Mouse (Mus musculus) cerebellum, adult 2 months (tissue): ENCODE measurements around the gene Il11ra2. TPM values are rescaled to one million over a fixed set of nuclear protein-coding genes. Genes with fewer than 3 reads are reported as not detected.
"Not testable (repeated sequence)": the region's sequence is repeated elsewhere in the genome, so short reads cannot be mapped to it uniquely, and the experiment has no call there.

Experiments
- DNase-seq, 2 experiments: peaks; one replicate each; pipeline ENCODE4 v3.0.0; 2021
- H3K27ac ChIP-seq: fragments of 200-500 bp; 2 replicates; pipeline ENCODE4 v1.5.1; 2012; ENCODE audit warnings: low read length, control low read depth, inconsistent platforms; ENCODE audit not compliant: insufficient read depth
- H3K27me3 ChIP-seq: fragments of 200-500 bp; 2 replicates; pipeline ENCODE4 v1.6.1; 2012; ENCODE audit warnings: inconsistent platforms, mild to moderate bottlenecking, low read length, moderate library complexity; ENCODE audit not compliant: control insufficient read depth, insufficient read depth
- H3K4me1 ChIP-seq: fragments of 200-500 bp; 2 replicates; pipeline ENCODE4 v1.6.1; 2011; ENCODE audit warnings: low read length; ENCODE audit not compliant: control insufficient read depth, insufficient read depth
- H3K4me3 ChIP-seq: fragments of 200-500 bp; replicated peaks from 2 replicates; pipeline ENCODE3; 2011; ENCODE audit warnings: mild to moderate bottlenecking, low read depth, low read length, control low read depth; ENCODE audit not compliant: insufficient read depth
- WGBS: fragments of 180-500 bp; shearing (Covaris S2); methylation state at CpG from one replicate; pipeline ENCODE4 v1.1.7; 2018; 5-methylcytosine and 5-hydroxymethylcytosine counted together
- polyA plus RNA-seq: library from polyadenylated mRNA; depleted of rRNA; stranded (reverse); fragments of >200 nt; gene quantifications from 2 replicates; pipeline ENCODE4 v1.2.3, GENCODE M21; 2012; rRNA removed

Il11ra2 gene
- 0.14 TPM in 1 of 2 replicates, not detected in the other for polyA plus RNA-seq

DNA sequence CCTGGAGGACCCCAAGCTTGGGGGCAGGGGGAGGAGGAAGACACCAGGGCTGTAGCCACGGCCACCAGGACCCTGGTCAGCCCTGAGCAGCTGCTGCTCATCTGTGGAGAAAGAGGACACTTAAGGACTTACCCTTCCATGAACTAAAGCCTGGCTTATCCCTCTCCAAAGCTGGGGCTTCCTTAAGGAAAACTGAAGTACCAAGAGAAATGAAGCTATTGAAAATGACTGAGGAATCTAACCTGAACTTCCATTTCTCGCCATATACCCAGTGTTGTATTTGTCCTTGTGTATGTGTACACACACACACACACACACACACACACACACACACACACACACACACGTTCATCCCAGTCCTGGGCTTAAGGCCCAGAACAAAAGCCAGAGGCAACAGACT is at the start of gene Il11ra2:
Gene Il11ra2, minus strand, starts transcription at position 101 of the 400 bp plus-strand sequence.
- not testable (repeated sequence) for DNase-seq
- WGBS, result no CpG with 5 or more reads among the region's 3 CpGs

DNA sequence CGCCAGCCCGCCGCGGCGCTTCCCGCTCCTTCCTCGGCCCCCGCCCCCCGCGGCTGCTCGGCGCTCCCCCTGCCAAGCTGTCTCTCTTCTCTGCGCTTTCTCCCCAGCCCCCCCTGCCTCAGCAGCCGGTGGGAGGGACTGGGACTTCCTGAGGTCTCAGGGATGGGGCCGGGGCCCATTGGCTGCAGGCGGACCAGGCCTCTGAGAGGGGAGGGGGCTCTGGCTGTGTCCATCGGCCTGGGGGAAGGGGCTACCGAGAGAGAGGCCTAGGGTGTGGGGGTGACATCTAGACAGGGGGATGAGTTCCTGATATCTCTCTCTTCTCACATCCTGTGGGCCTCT is 20.5 kb upstream of the Il11ra2 start:
- H3K27ac ChIP-seq, DNase-seq, H3K4me3 ChIP-seq, H3K4me1 ChIP-seq, H3K27me3 ChIP-seq: not testable (repeated sequence)
- WGBS, result no CpG with 5 or more reads among the region's 18 CpGs

More for the DNA sequence above, at the start of gene Il11ra2:
- H3K27ac ChIP-seq, H3K4me3 ChIP-seq, H3K27me3 ChIP-seq, H3K4me1 ChIP-seq: not testable (repeated sequence)

DNA sequence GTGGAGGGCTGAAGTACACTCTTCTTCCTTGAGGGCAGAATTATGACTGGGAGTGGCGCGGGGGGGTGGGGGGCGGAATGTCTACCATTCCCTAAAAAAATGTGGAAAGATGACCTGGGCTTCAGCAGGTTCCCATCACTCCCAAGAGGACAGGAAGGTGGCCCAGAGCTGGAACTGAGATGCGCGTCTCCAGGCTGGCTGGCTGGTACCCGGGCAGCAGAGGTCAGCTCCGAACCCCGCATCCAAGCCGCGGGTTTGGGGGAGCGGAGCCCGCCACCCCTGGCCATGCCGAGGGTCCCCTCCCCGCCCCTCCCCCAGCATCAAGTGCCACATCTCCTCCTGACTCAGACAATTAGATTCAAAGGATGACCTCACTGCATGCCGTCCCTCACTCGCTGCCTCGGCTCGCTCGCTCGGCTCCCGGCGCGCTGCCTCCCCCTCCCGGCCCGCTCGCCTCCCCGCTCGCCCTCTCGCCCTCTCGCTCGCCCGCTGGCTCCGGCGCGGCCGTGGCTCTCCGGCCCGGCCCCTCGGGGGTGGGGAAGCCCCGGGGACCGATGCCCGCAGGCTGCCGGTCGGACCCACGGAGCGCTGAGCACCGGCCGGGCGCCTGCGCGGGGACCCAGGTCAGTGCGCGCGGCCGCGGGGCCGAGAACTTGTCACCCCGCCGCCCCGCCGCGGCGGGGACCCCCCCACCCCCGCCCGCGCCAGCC is 19.9 kb upstream of the Il11ra2 start:
- not testable (repeated sequence) for H3K27ac ChIP-seq, H3K27me3 ChIP-seq, DNase-seq, H3K4me3 ChIP-seq, H3K4me1 ChIP-seq
- WGBS, result no CpG with 5 or more reads among the region's 66 CpGs

DNA sequence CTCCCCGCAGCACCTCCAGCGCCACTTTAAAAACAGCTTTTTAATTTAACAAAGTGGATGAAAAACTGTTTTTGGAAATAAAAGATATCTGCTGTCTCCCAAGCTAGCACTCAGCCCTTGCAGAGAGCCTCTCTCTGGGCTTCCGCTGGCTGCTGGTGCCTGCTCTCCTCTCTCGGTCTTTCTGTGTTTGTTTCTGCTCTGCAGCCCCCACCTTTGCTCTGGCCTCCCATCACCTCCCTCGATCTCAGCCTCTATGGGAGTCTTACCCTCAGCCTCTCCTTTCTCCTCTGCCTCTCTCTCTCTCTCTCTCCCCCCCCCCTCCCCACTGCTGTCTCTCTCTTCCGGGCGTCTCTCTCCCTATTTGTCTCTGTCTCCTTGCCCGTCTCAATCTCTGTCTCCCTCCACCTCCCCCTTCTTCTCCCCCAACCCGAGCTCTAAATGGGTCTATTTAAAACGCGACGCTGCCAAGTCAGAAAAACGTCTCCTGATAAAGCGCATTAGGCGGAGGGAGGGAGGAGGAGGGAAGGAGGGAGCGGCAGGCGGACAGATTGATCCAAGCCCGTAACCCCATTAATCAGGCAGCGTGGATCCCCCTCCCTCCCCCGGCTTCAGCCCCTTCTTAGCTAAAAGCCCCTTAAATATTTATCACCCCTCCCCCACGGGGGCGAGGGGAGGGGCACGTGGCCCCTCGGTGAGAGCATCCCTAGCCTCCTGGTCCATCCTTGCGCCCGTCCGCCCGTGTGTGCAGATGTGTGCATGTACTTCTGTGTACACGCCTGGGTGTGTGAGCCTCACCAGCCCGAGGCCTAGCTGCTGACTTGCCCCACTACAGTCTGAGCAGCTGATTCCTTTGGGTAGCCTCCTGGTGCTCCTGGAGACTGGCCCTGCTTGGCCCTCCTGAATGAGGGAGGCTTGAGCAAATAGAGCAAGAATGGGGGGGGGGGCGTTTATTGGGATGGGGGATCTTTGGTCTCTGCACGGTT is 19.0 kb upstream of the Il11ra2 start:
- not testable (repeated sequence) for DNase-seq, H3K4me3 ChIP-seq, H3K27ac ChIP-seq, H3K27me3 ChIP-seq, H3K4me1 ChIP-seq
- no CpG with 5 or more reads among the region's 32 CpGs for WGBS

DNA sequence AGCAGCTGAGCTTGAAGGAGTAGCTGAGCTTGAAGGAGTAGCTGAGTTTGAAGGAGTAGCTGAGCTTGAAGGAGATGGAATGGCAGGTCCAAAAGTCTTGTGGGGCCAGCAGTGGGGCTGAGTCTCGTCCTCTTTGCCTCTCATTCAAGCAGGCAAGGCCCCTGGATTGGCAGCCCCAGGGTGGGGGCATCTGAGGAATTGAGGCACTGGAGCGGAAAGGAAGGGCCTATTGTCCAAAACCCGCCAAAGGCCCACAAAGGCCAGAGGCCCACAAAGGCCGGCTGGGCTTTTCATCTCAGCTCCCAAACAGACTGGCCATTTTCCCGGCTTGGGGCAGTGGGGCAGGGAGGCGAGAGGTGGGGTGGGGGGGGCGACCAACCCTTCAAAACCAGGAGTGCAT is 17.7 kb upstream of the Il11ra2 start:
- H3K4me3 ChIP-seq, H3K27ac ChIP-seq, DNase-seq, H3K4me1 ChIP-seq, H3K27me3 ChIP-seq: not testable (repeated sequence)
- no CpG with 5 or more reads among the region's 7 CpGs for WGBS

DNA sequence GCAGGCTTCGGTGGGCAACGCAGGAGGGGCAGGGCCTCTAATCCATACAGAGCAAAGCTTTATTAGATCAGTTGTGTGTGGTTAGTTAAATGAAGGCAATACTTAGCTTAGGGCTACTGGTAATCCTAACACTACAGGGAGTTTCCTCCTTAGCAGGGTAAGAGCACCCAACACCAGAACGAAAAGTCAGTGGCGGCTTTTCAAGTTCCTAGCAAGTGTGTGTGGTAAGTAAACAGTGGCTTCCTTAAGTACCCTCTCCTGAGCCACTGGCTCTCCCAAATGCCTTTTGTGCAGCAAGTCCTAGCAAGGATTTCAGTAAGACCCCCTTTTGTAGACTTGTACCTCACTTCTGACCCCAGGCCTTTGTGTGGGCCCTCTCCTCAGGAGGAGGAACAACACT is 13.7 kb upstream of the Il11ra2 start:
- DNase-seq, H3K27me3 ChIP-seq, H3K4me3 ChIP-seq, H3K4me1 ChIP-seq, H3K27ac ChIP-seq: not testable (repeated sequence)
- no CpG with 5 or more reads among the region's 4 CpGs for WGBS

DNA sequence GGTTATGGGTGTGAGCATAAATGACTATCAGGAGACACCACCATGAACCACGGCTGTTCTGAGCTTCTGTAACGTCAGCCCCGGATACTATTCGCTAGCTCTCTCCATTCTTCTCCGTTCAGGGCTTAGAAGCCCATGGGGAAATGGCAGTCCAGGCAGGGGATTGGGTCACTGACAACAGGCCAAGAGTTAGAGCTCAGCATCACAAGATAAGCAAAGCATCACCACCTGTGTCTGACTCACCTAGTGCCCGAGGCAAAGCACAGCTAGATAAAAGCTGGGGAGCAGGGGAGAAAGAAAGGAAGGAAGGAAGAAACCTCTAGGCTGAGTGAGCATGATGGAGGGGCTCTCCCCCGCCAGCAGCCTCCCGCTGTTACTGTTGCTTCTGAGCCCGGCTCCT is 6.7 kb downstream of the Il11ra2 start, which contains the start of gene Ccl27b:
Gene Ccl27b, plus strand, starts transcription at position 301 of the 400 bp plus-strand sequence.
- DNase-seq, H3K27me3 ChIP-seq, H3K4me1 ChIP-seq, H3K4me3 ChIP-seq, H3K27ac ChIP-seq: not testable (repeated sequence)
- no CpG with 5 or more reads among the region's 9 CpGs for WGBS

DNA sequence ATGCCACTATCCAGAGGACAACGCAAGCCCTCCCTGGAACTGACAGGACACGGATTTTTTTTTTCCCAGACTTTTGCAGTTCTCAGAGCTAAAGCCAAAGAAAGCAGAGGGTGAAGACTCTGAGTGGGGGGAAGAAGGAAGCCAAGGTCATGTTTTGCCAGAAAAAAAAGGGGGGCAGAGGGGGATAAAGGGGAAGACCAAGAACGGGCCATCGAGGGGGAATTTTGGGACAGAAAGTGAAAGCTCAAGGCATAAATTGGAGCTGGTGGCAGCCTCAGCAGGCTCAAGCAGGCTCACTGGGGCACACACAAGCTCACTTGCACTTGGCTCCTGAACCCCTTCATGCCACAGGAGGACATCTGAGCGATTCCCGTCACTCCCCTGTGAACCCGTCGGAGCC is 32.3 kb downstream of the Il11ra2 start, which contains the start of gene Gm2564:
Gene Gm2564, plus strand, starts transcription at position 301 of the 400 bp plus-strand sequence.
- H3K4me1 ChIP-seq, DNase-seq, H3K4me3 ChIP-seq, H3K27ac ChIP-seq, H3K27me3 ChIP-seq: not testable (repeated sequence)
- WGBS, result no CpG with 5 or more reads among the region's 8 CpGs

DNA sequence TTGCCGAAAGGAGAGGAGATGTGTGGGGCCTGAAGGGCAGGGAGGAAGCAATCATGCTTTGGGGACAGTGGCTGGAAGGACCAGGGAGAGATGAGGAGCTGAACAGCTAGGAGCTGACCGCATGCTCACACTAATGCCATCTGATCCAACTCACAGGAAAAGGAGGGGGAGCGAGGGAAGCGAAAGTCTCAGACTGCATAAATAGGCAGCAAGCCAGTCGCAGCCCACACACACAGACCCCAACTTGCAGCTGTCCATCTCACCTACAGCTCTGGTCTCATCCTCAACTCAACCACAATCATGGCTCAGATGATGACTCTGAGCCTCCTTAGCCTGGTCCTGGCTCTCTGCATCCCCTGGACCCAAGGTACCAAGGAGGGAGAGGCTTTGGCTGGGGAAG is 49.8 kb downstream of the Il11ra2 start, which contains the start of gene Gm10591:
Gene Gm10591, plus strand, starts transcription at position 301 of the 400 bp plus-strand sequence.
- WGBS, result no CpG with 5 or more reads among the region's 5 CpGs
- H3K4me1 ChIP-seq, result not testable (repeated sequence)

More for the DNA sequence above, 49.8 kb downstream of the Il11ra2 start, which contains the start of gene Gm10591:
- H3K4me3 ChIP-seq, DNase-seq, H3K27ac ChIP-seq, H3K27me3 ChIP-seq: not testable (repeated sequence)

Other genes with a start within 250 kb of the Il11ra2 start
- gene Gm21586, start 222.5 kb downstream of the Il11ra2 start, polyA plus RNA-seq, result not detected in 2 replicates
- 0.48 and 0.64 TPM in 2 replicates for gene Gm2163, start 195.1 kb downstream of the Il11ra2 start, polyA plus RNA-seq
- gene Fam205a2, start 133.7 kb downstream of the Il11ra2 start, polyA plus RNA-seq, result 0.35 and 0.69 TPM in 2 replicates
- gene Gm10591, start 49.7 kb downstream of the Il11ra2 start, polyA plus RNA-seq, result not detected in 2 replicates
- 0.89 and 1.2 TPM in 2 replicates for gene Gm2564, start 32.2 kb downstream of the Il11ra2 start, polyA plus RNA-seq
- gene Ccl27b, start 6.6 kb downstream of the Il11ra2 start, polyA plus RNA-seq, result 0.82 TPM in 1 of 2 replicates, not detected in the other
- 0.34 and 1.1 TPM in 2 replicates for gene 4930578G10Rik, start 73.7 kb upstream of the Il11ra2 start, polyA plus RNA-seq
- gene Ccl19, start 94.7 kb upstream of the Il11ra2 start, polyA plus RNA-seq, result 1.5 and 1.6 TPM in 2 replicates
- gene Ccl21a, start 112.1 kb upstream of the Il11ra2 start, polyA plus RNA-seq, result not detected in 2 replicates
- gene Fam205a1, start 192.0 kb upstream of the Il11ra2 start, polyA plus RNA-seq, result 0.35 and 0.59 TPM in 2 replicates
- gene Gm12394, start 194.9 kb upstream of the Il11ra2 start, polyA plus RNA-seq, result 0.10 and 0.11 TPM in 2 replicates
- gene Fam205c, start 212.3 kb upstream of the Il11ra2 start, polyA plus RNA-seq, result 0.10 TPM in 1 of 2 replicates, not detected in the other